Mouse (Mus musculus): ENCODE measurements around the gene Magi2. TPM values are rescaled to one million over a fixed set of nuclear protein-coding genes. Genes with fewer than 3 reads are reported as not detected.

Gene Magi2
- polyA plus RNA-seq, 1 experiment from 2014 or later, result 28.5 TPM

- WGBS, result 87% methylated on average over 3 of the region's 3 CpGs
- ATAC-seq (ENCODE audit: low FRiP score), result no peak
- peaks cover 39% of the 10 kb centered on the region for H3K4me1 ChIP-seq (replicated peaks)
- H3K9me3 ChIP-seq, result no peaks in the 10 kb centered on the region
- no peaks in the 10 kb centered on the region for H3K36me3 ChIP-seq
- no peak overlapping the region for H3K4me2 ChIP-seq
- no peaks in the 10 kb centered on the region for H3K27me3 ChIP-seq
- no peak overlapping the region for H3K4me3 ChIP-seq
- H3K9ac ChIP-seq, result no peak overlapping the region
- H3K27ac ChIP-seq, result no peak overlapping the region
These were observed 1522.7 kb downstream of the Magi2 start for GRCm38 (mm10) chr5:20749535-20749934.

GRCm38 (mm10) chr5:20751000-20751399 is 1524.2 kb downstream of the Magi2 start:
- no peak overlapping the region for H3K9ac ChIP-seq
- H3K4me2 ChIP-seq, result no peak overlapping the region
- H3K4me1 ChIP-seq (replicated peaks), result peaks cover 39% of the 10 kb centered on the region
- no peak for ATAC-seq (ENCODE audit: low FRiP score)
- H3K36me3 ChIP-seq, result no peaks in the 10 kb centered on the region
- no peaks in the 10 kb centered on the region for H3K9me3 ChIP-seq
- H3K27ac ChIP-seq, result no peak overlapping the region
- H3K4me3 ChIP-seq, result no peak overlapping the region
- WGBS, result 34% methylated on average over 7 of the region's 7 CpGs
- no peaks in the 10 kb centered on the region for H3K27me3 ChIP-seq

- ATAC-seq (ENCODE audit: low FRiP score), result peak; percentile 68; the same call in 1 of the 2 replicates
- H3K36me3 ChIP-seq, result no peaks in the 10 kb centered on the region
- H3K27me3 ChIP-seq, result no peaks in the 10 kb centered on the region
- no peak overlapping the region for H3K9ac ChIP-seq
- WGBS, result 40% methylated on average over 7 of the region's 7 CpGs
- no peaks in the 10 kb centered on the region for H3K9me3 ChIP-seq
- H3K4me3 ChIP-seq, result no peak overlapping the region
- H3K4me2 ChIP-seq, result no peak overlapping the region
- H3K4me1 ChIP-seq (replicated peaks), result peaks cover 39% of the 10 kb centered on the region
- peak overlapping the region; percentile 26; the same call in 1 of the 2 replicates for H3K27ac ChIP-seq
These were observed 1524.9 kb downstream of the Magi2 start for GRCm38 (mm10) chr5:20751696-20752095.

GRCm38 (mm10) chr5:20753096-20753495 is 1526.3 kb downstream of the Magi2 start:
- 53% methylated on average over 2 of the region's 2 CpGs for WGBS
- Histone ChIP-seq H3K4me3 (no peak overlapping the region), H3K4me2 (no peak overlapping the region), H3K36me3 (peaks cover 10% of the 10 kb centered on the region; the same call in 1 of the 2 replicates), H3K4me1 (replicated peaks) (peaks cover 28% of the 10 kb centered on the region), H3K27ac (no peak overlapping the region), H3K9me3 (no peaks in the 10 kb centered on the region), H3K9ac (no peak overlapping the region), H3K27me3 (no peaks in the 10 kb centered on the region)
- no peak for ATAC-seq (ENCODE audit: low FRiP score)

- H3K4me2 ChIP-seq, result no peak overlapping the region
- H3K27me3 ChIP-seq, result no peaks in the 10 kb centered on the region
- WGBS, result 83% methylated on average over 5 of the region's 5 CpGs
- H3K36me3 ChIP-seq, result peaks cover 13% of the 10 kb centered on the region; the same call in 1 of the 2 replicates
- H3K27ac ChIP-seq, result no peak overlapping the region
- no peak overlapping the region for H3K9ac ChIP-seq
- no peak for ATAC-seq (ENCODE audit: low FRiP score)
- peaks cover 24% of the 10 kb centered on the region; the same call in 1 of the 2 replicates for H3K4me1 ChIP-seq (replicated peaks)
- no peaks in the 10 kb centered on the region for H3K9me3 ChIP-seq
- no peak overlapping the region for H3K4me3 ChIP-seq
These were observed 1527.1 kb downstream of the Magi2 start for GRCm38 (mm10) chr5:20753963-20754362.

Measured in hindbrain, embryonic 13.5 days (tissue).